Mouse (Mus musculus) B cell, adult 67 days (primary cell): Measurements from ENCODE around the gene Gcnt7. TPM values are rescaled to one million over a fixed set of nuclear protein-coding genes. Genes with fewer than 3 reads are reported as not detected.

Experiments
- total RNA-seq, 2 experiments: library from RNA; stranded (reverse); gene quantifications; 4 replicates each; pipeline ENCODE4 v1.2.4; 2023

Gene Gcnt7
- total RNA-seq = not detected

GRCm38 (mm10) chr2:172458496-172458895 lies at the start of gene Gcnt7:
Gcnt7 (minus strand) TSS chr2:172458596.

GRCm38 (mm10) chr2:172472318-172472717 lies 13.9 kb upstream of the Gcnt7 start, which contains the start of gene Fam209:
Fam209 (plus strand) TSS chr2:172472520.

DNA sequence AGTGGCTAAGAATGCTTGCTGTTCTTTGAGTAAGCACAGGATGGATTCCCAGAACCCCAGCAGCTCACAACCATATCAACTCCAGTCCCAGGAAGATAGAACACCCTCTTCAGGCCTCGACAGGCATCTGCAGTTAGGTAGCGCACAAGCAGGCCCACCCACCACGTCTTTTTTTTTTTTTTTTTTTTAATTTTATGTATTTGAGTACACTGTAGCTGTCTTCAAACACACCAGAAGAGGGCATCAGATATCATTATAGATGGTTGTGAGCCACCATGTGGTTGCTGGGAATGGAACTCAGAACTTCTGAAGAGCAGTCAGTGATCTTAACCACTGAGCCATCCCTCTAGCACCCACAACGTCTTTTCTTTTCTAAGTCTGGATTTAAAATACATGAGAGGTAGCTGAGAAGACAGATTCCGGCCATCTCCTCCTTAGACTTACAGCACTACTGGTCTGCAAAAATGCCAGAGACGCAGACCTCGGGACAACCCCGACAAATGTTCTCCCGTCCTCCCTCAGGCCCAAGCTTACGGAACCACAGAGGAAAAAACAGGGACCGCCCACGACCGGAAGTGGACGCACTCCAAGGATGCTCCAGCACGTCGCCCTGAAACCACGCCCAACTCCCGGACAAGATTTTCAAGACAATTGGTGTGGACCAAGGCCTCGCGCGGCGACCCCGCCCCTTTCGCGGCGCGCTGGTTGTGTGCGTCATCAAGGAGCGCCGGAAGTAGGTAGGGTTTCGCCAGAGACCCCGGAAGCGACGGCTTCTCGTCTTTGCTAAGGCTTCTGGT lies 18.4 kb downstream of the Gcnt7 start, which contains the start of gene Rtf2:
Gene Rtf2, plus strand, starts transcription at position 714 of the 797 bp plus-strand sequence.

Other genes starting within 250 kb of the Gcnt7 start
- gene Mc3r, start 210.1 kb downstream of the Gcnt7 start, total RNA-seq = not detected
- 10 to 100 TPM in 1 of 2 experiments, 1 to 10 TPM in 1; 9.6 to 11.1 TPM for gene Fam210b, start 113.0 kb downstream of the Gcnt7 start, total RNA-seq
- gene Aurka, start 88.1 kb downstream of the Gcnt7 start, total RNA-seq = 1 to 10 TPM; 7.6 to 10.0 TPM
- gene Cstf1, start 87.9 kb downstream of the Gcnt7 start, total RNA-seq = 10 to 100 TPM; 40.5 to 43.2 TPM
- gene Cass4, start 64.8 kb downstream of the Gcnt7 start, total RNA-seq = 1 to 10 TPM; 1.5 to 2.7 TPM
- 10 to 100 TPM; 72.2 to 82.0 TPM for gene Rtf2, start 18.0 kb downstream of the Gcnt7 start, total RNA-seq
- gene Fam209, start 13.9 kb upstream of the Gcnt7 start, total RNA-seq = 1 to 10 TPM; 8.7 to 9.5 TPM
- not detected for gene Tfap2c, start 91.0 kb upstream of the Gcnt7 start, total RNA-seq